Mouse (Mus musculus) granulocyte monocyte progenitor cell, adult 5-6 weeks (primary cell): ENCODE data around the gene Dnah2. TPM values are rescaled to one million over a fixed set of nuclear protein-coding genes. Genes with fewer than 3 reads are reported as not detected.

Source experiments
- ATAC-seq: replicated peaks from 2 replicates; pipeline ENCODE4 v1.8.0; 2016; ENCODE audit warnings: mild to moderate bottlenecking, moderate TSS enrichment, inconsistent platforms; ENCODE audit not compliant: poor library complexity, severe bottlenecking
- total RNA-seq, 2 experiments: library from RNA; stranded (forward) in 1 of 2; stranded (reverse) in 1 of 2; fragments of 200-712, 200-1000 nt in 1 of 2; fragments of >200 nt in 1 of 2; fragmentation: Nextera tagmentation in 1 of 2; gene quantifications; 2 replicates each; pipeline ENCODE4 v1.2.3; 2014 to 2017

Gene Dnah2
- total RNA-seq, 2 experiments from 2014 or later, result 0.11 TPM; not detected in 1

GRCm38 (mm10) chr11:69422842-69423241 lies 126.1 kb downstream of the Dnah2 start:
- no peak for ATAC-seq

- ATAC-seq, result no peak
Observed at GRCm38 (mm10) chr11:69421131-69421977, 127.6 kb downstream of the Dnah2 start.

GRCm38 (mm10) chr11:69420554-69421000 lies 128.3 kb downstream of the Dnah2 start:
- no peak for ATAC-seq

- no peak for ATAC-seq
Observed at GRCm38 (mm10) chr11:69419813-69420553, 128.9 kb downstream of the Dnah2 start.

- ATAC-seq, result no peak
Observed at GRCm38 (mm10) chr11:69419443-69419812, 129.5 kb downstream of the Dnah2 start.

GRCm38 (mm10) chr11:69418481-69419442 lies 130.1 kb downstream of the Dnah2 start:
- ATAC-seq, result peak; percentile 64

- ATAC-seq, result peak; percentile 40
Observed at GRCm38 (mm10) chr11:69417449-69418384, 131.2 kb downstream of the Dnah2 start.

GRCm38 (mm10) chr11:69416921-69417448 lies 131.9 kb downstream of the Dnah2 start:
- no peak for ATAC-seq

GRCm38 (mm10) chr11:69416509-69416908 lies 132.4 kb downstream of the Dnah2 start:
- ATAC-seq, result no peak

GRCm38 (mm10) chr11:69415668-69416451 lies 133.1 kb downstream of the Dnah2 start:
- no peak for ATAC-seq

- no peak for ATAC-seq
Observed at GRCm38 (mm10) chr11:69415327-69415667, 133.6 kb downstream of the Dnah2 start.

- no peak for ATAC-seq
Observed at GRCm38 (mm10) chr11:69414421-69415326, 134.2 kb downstream of the Dnah2 start.

- no peak for ATAC-seq
Observed at GRCm38 (mm10) chr11:69413221-69414181, 135.4 kb downstream of the Dnah2 start, which contains the start of gene Kdm6b. Gene Kdm6b, minus strand, starts transcription at chr11:69413675.

- no peak for ATAC-seq
Observed at GRCm38 (mm10) chr11:69412548-69412947, 136.4 kb downstream of the Dnah2 start.

GRCm38 (mm10) chr11:69411538-69412203 lies 137.2 kb downstream of the Dnah2 start:
- peak; percentile 1; the same call in 1 of the 2 replicates for ATAC-seq
